Mouse (Mus musculus): ENCODE data around the gene Mettl7b.
"Not testable (repeated sequence)": the region's sequence is repeated elsewhere in the genome, so short reads cannot be mapped to it uniquely, and the experiment has no call there.

Mettl7b gene

GRCm38 (mm10) chr10:128960590-128961584 is at the start of gene Mettl7b:
Mettl7b (minus strand) TSS chr10:128960988.
- DNase-seq, result peak; percentile 47

GRCm38 (mm10) chr10:129010288-129010841 is 49.6 kb upstream of the Mettl7b start, which contains the start of gene Olfr763:
Olfr763 (plus strand) TSS chr10:129010791.
- DNase-seq, result no peak

GRCm38 (mm10) chr10:129004032-129004920 is 43.5 kb upstream of the Mettl7b start:
- no peak for DNase-seq

GRCm38 (mm10) chr10:128996523-128997040 is 35.8 kb upstream of the Mettl7b start:
- no peak for DNase-seq

- DNase-seq, result no peak
These were observed 35.0 kb upstream of the Mettl7b start for GRCm38 (mm10) chr10:128995796-128996195.

- no peak for DNase-seq
These were observed 30.2 kb upstream of the Mettl7b start for GRCm38 (mm10) chr10:128990994-128991393.

DNA sequence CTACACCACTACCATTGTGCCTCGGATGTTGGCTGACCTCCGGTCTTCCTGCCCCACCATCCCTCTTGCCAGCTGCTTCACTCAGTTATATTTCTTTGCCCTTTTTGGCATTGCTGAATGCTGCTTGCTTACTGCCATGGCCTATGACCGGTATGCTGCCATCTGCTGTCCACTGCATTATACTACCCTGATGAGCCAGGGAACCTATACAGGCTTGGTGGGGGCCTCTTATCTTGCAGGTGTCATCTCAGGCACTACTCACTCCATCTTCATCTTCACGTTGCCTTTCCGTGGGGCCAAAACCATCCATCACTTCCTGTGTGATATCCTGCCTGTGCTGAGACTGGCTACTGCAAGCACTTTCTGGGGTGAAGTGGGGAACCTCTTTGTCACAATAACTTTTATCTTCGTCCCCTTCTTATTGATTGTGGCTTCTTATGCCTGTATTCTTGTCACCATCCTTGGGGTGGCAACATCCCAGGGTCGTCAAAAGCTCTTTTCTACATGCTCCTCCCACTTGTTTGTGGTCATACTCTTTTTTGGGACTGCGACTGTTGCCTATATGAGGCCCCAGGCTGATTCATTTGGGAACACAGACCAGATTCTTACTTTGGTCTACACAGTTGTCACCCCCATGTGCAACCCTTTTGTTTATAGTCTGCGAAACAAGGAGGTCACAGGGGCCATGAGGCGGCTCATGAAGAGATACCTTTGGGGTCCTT is 29.5 kb upstream of the Mettl7b start:
- DNase-seq, result not testable (repeated sequence)

- not testable (repeated sequence) for DNase-seq
These were observed 28.3 kb upstream of the Mettl7b start, which contains the start of gene Olfr9 for GRCm38 (mm10) chr10:128989131-128989530. Olfr9 (plus strand) TSS chr10:128989431.

DNA sequence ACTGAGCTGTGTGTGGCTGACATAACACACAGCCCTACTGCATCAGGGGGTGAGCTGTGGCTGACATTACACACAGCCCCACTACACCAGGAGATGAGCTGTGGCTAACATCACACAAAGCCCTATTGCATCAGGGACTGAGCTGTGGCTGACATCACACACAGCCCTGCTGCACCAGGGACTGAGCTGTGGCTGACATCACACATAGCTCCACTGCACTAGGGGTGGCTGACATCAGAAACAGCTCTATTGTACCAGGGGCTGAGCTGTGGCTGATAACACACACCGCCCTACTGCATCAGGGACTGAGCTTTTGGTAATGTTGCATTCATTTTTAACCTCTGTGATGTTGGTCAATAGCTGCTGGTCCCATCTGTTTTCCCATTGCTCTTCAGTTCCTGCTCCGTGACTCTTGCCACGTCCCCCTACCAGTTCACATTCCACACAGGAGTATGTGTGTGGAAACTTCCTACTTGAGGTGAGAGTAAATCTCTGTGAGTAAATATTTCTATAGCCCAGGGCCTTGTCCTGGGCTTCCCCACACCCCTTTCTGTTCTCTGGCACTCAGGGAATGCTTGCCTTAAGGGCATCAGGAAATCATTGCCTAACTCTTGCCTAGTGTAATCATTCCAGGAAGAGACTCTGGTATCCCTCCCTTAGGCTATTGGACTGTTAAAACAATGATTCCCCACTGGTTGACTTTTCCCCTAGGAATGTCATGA is 20.0 kb upstream of the Mettl7b start:
- no peak for DNase-seq

GRCm38 (mm10) chr10:128977522-128978114 is 16.8 kb upstream of the Mettl7b start:
- peak; percentile 57 for DNase-seq

GRCm38 (mm10) chr10:128976395-128976794 is 15.6 kb upstream of the Mettl7b start:
- DNase-seq, result no peak

- no peak for DNase-seq
These were observed 12.1 kb upstream of the Mettl7b start for GRCm38 (mm10) chr10:128972841-128973240.

- DNase-seq, result no peak
These were observed 10.0 kb upstream of the Mettl7b start for GRCm38 (mm10) chr10:128970740-128971250.

GRCm38 (mm10) chr10:128968341-128968749 is 7.6 kb upstream of the Mettl7b start:
- no peak for DNase-seq

GRCm38 (mm10) chr10:128965871-128966270 is 5.1 kb upstream of the Mettl7b start:
- no peak for DNase-seq

GRCm38 (mm10) chr10:128964961-128965360 is 4.2 kb upstream of the Mettl7b start:
- no peak for DNase-seq

DNA sequence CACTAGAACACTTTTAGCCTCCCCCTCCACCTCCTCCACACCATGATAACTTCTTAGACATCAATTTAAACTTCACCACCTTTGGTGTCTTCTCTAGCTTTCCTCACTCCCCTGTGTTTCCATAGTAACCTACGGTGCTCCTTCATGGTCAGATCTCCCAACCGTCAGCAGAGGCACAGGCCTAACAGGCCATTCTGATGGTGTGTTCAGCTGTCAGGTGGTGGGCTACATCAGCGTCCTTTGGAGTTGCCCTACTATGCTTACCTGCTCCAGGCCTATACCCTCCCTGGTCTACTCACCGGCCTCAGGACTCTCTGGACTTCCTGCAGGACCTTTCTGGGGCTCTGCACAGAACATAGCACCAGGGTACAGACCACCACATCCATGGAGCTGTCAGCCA is 646 bp downstream of the Mettl7b start:
- no peak for DNase-seq

DNA sequence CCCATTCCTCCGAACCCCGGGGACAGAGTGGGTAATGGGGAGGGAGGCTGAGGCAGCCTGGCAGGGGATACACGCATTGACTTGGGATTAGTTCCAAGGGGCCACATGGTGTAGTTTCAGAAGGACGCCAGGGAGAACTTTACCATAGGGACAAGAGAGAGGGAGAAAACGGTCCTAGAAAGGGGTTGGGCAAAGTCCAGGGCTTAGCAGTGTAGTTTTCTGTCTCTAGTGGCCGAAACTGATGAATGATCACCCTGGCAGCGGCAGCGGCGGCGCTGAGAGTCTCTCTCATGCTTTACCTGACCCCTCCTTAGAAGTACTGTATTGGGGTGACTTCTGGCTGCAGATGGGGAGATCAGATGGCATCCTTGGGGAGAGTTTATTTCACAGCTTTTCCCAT is 2.4 kb downstream of the Mettl7b start:
- no peak for DNase-seq

- no peak for DNase-seq
These were observed 10.4 kb downstream of the Mettl7b start for GRCm38 (mm10) chr10:128950208-128950887.

GRCm38 (mm10) chr10:128947496-128947895 is 13.3 kb downstream of the Mettl7b start:
- DNase-seq, result no peak

All from layer of hippocampus, adult 9-11 months (tissue).